Mouse (Mus musculus) liver, postnatal 0 days (tissue): ENCODE results near the gene Elfn2.

Experiments used
- CTCF ChIP-seq: sonication (generic); IDR thresholded peaks from 2 replicates; pipeline ENCODE4 v1.5.1; 2016; ENCODE audit warnings: antibody characterized with exemption, low read depth
- EP300 ChIP-seq: IDR thresholded peaks from 2 replicates; pipeline ENCODE4 v1.6.1; 2016; ENCODE audit warnings: antibody characterized with exemption, low read depth, mild to moderate bottlenecking

GRCm38 (mm10) chr15:78720094-78720493 is 1.5 kb upstream of the Elfn2 start:
- TF ChIP-seq CTCF (peak; percentile 77), EP300 (no peak)
